Mouse (Mus musculus): ENCODE data around the gene Ifna16. TPM values are rescaled to one million over a fixed set of nuclear protein-coding genes. Genes with fewer than 3 reads are reported as not detected.

The Ifna16 gene
- polyA plus RNA-seq, 1 experiment from 2014 or later: not detected

- H3K9ac ChIP-seq (replicated peaks): no peak overlapping the region
- WGBS: 22% methylated on average over 3 of the region's 3 CpGs
- H3K27ac ChIP-seq (replicated peaks): no peak overlapping the region
- H3K4me2 ChIP-seq (replicated peaks): no peak overlapping the region
- ATAC-seq (ENCODE audit: low FRiP score, low read depth): peak; percentile 75
- H3K27me3 ChIP-seq: no peaks in the 10 kb centered on the region
- no peak overlapping the region for H3K4me3 ChIP-seq
- H3K4me1 ChIP-seq: no peaks in the 10 kb centered on the region
- no peaks in the 10 kb centered on the region for H3K36me3 ChIP-seq
- no peaks in the 10 kb centered on the region for H3K9me3 ChIP-seq
Measured at GRCm38 (mm10) chr4:88696237-88696884, 19.6 kb upstream of the Ifna16 start.

- no peak overlapping the region for H3K27ac ChIP-seq (replicated peaks)
- no peak for ATAC-seq (ENCODE audit: low FRiP score, low read depth)
- 97% methylated on average over 2 of the region's 2 CpGs for WGBS
Measured at GRCm38 (mm10) chr4:88693392-88693791, 16.7 kb upstream of the Ifna16 start.

GRCm38 (mm10) chr4:88692537-88692936, 15.8 kb upstream of the Ifna16 start:
- WGBS: 79% methylated on average over 1 of the region's 1 CpGs
- H3K36me3 ChIP-seq: no peaks in the 10 kb centered on the region
- H3K9ac ChIP-seq (replicated peaks): no peak overlapping the region
- no peaks in the 10 kb centered on the region for H3K4me1 ChIP-seq
- H3K4me3 ChIP-seq: no peak overlapping the region
- ATAC-seq (ENCODE audit: low FRiP score, low read depth): no peak
- H3K27me3 ChIP-seq: no peaks in the 10 kb centered on the region
- no peak overlapping the region for H3K4me2 ChIP-seq (replicated peaks)
- no peaks in the 10 kb centered on the region for H3K9me3 ChIP-seq
- H3K27ac ChIP-seq (replicated peaks): no peak overlapping the region

More at GRCm38 (mm10) chr4:88693392-88693791, 16.7 kb upstream of the Ifna16 start:
- Histone ChIP-seq H3K4me3 (no peak overlapping the region), H3K9me3 (no peaks in the 10 kb centered on the region), H3K27me3 (no peaks in the 10 kb centered on the region), H3K4me2 (replicated peaks) (no peak overlapping the region), H3K36me3 (no peaks in the 10 kb centered on the region), H3K9ac (replicated peaks) (no peak overlapping the region), H3K4me1 (no peaks in the 10 kb centered on the region)

- Histone ChIP-seq H3K4me3 (no peak within 1 kb of the TSS), H3K27ac (replicated peaks) (no peak within 1 kb of the TSS), H3K9ac (replicated peaks) (no peak within 1 kb of the TSS), H3K9me3 (no peaks in the 10 kb centered on the region), H3K27me3 (no peaks in the 10 kb centered on the region), H3K4me1 (no peaks in the 10 kb centered on the region), H3K36me3 (no peaks in the 10 kb centered on the region), H3K4me2 (replicated peaks) (no peak within 1 kb of the TSS)
- 72% methylated on average over 2 of the region's 2 CpGs for WGBS
- ATAC-seq (ENCODE audit: low FRiP score, low read depth): no peak
Measured at GRCm38 (mm10) chr4:88691259-88691658, 14.5 kb upstream of the Ifna16 start, which contains the start of gene Ifnab. Gene Ifnab, minus strand, starts transcription at chr4:88691359.

- no peaks in the 10 kb centered on the region for H3K36me3 ChIP-seq
- no peak for ATAC-seq (ENCODE audit: low FRiP score, low read depth)
- no peak within 1 kb of the TSS for H3K27ac ChIP-seq (replicated peaks)
- no peak within 1 kb of the TSS for H3K4me2 ChIP-seq (replicated peaks)
- no peaks in the 10 kb centered on the region for H3K4me1 ChIP-seq
- H3K9me3 ChIP-seq: no peaks in the 10 kb centered on the region
- H3K9ac ChIP-seq (replicated peaks): no peak within 1 kb of the TSS
- no peak within 1 kb of the TSS for H3K4me3 ChIP-seq
- no peaks in the 10 kb centered on the region for H3K27me3 ChIP-seq
- WGBS: 92% methylated on average over 1 of the region's 1 CpGs
Measured at GRCm38 (mm10) chr4:88683812-88684211, 7.1 kb upstream of the Ifna16 start, which contains the start of gene Ifna2. Gene Ifna2, minus strand, starts transcription at chr4:88683912.

GRCm38 (mm10) chr4:88681353-88681752, 4.6 kb upstream of the Ifna16 start:
- H3K4me3 ChIP-seq: no peak overlapping the region
- H3K4me2 ChIP-seq (replicated peaks): no peak overlapping the region
- no peak for ATAC-seq (ENCODE audit: low FRiP score, low read depth)
- H3K9me3 ChIP-seq: no peaks in the 10 kb centered on the region
- H3K36me3 ChIP-seq: no peaks in the 10 kb centered on the region
- no peak overlapping the region for H3K9ac ChIP-seq (replicated peaks)
- H3K27me3 ChIP-seq: no peaks in the 10 kb centered on the region
- no peak overlapping the region for H3K27ac ChIP-seq (replicated peaks)
- no peaks in the 10 kb centered on the region for H3K4me1 ChIP-seq
- WGBS: 85% methylated on average over 3 of the region's 3 CpGs

GRCm38 (mm10) chr4:88680362-88680761, 3.6 kb upstream of the Ifna16 start:
- Histone ChIP-seq H3K9me3 (no peaks in the 10 kb centered on the region), H3K36me3 (no peaks in the 10 kb centered on the region), H3K4me2 (replicated peaks) (no peak overlapping the region), H3K4me1 (no peaks in the 10 kb centered on the region), H3K4me3 (no peak overlapping the region), H3K27ac (replicated peaks) (no peak overlapping the region), H3K9ac (replicated peaks) (no peak overlapping the region), H3K27me3 (no peaks in the 10 kb centered on the region)
- WGBS: 53% methylated on average over 8 of the region's 8 CpGs
- no peak for ATAC-seq (ENCODE audit: low FRiP score, low read depth)

- H3K36me3 ChIP-seq: no peaks in the 10 kb centered on the region
- no peaks in the 10 kb centered on the region for H3K4me1 ChIP-seq
- 50% methylated on average over 1 of the region's 1 CpGs for WGBS
- H3K4me3 ChIP-seq: no peak overlapping the region
- H3K4me2 ChIP-seq (replicated peaks): no peak overlapping the region
- H3K9ac ChIP-seq (replicated peaks): no peak overlapping the region
- ATAC-seq (ENCODE audit: low FRiP score, low read depth): no peak
- H3K27me3 ChIP-seq: no peaks in the 10 kb centered on the region
- H3K27ac ChIP-seq (replicated peaks): no peak overlapping the region
- no peaks in the 10 kb centered on the region for H3K9me3 ChIP-seq
Measured at GRCm38 (mm10) chr4:88655461-88655860, 21.3 kb downstream of the Ifna16 start.

- 74% methylated on average over 3 of the region's 3 CpGs for WGBS
- Histone ChIP-seq H3K36me3 (no peaks in the 10 kb centered on the region), H3K27me3 (no peaks in the 10 kb centered on the region), H3K4me3 (no peak overlapping the region), H3K9ac (replicated peaks) (no peak overlapping the region), H3K4me1 (no peaks in the 10 kb centered on the region), H3K4me2 (replicated peaks) (no peak overlapping the region), H3K9me3 (no peaks in the 10 kb centered on the region), H3K27ac (replicated peaks) (no peak overlapping the region)
- no peak for ATAC-seq (ENCODE audit: low FRiP score, low read depth)
Measured at GRCm38 (mm10) chr4:88653644-88654043, 23.1 kb downstream of the Ifna16 start.

GRCm38 (mm10) chr4:88644359-88644758, 32.4 kb downstream of the Ifna16 start, which contains the start of gene Ifna13:
Gene Ifna13, minus strand, starts transcription at chr4:88644459.
- H3K27ac ChIP-seq (replicated peaks): no peak within 1 kb of the TSS
- H3K36me3 ChIP-seq: no peaks in the 10 kb centered on the region
- no peak within 1 kb of the TSS for H3K4me2 ChIP-seq (replicated peaks)
- no peaks in the 10 kb centered on the region for H3K9me3 ChIP-seq
- no peak within 1 kb of the TSS for H3K9ac ChIP-seq (replicated peaks)
- H3K4me1 ChIP-seq: no peaks in the 10 kb centered on the region
- H3K27me3 ChIP-seq: no peaks in the 10 kb centered on the region
- no peak for ATAC-seq (ENCODE audit: low FRiP score, low read depth)
- H3K4me3 ChIP-seq: no peak within 1 kb of the TSS
- 65% methylated on average over 2 of the region's 2 CpGs for WGBS

- Histone ChIP-seq H3K4me2 (replicated peaks) (no peak overlapping the region), H3K36me3 (no peaks in the 10 kb centered on the region), H3K4me3 (no peak overlapping the region), H3K9me3 (no peaks in the 10 kb centered on the region), H3K27ac (replicated peaks) (no peak overlapping the region), H3K9ac (replicated peaks) (no peak overlapping the region), H3K4me1 (no peaks in the 10 kb centered on the region), H3K27me3 (no peaks in the 10 kb centered on the region)
- 34% methylated on average over 2 of the region's 2 CpGs for WGBS
- ATAC-seq (ENCODE audit: low FRiP score, low read depth): no peak
Measured at GRCm38 (mm10) chr4:88642526-88642925, 34.2 kb downstream of the Ifna16 start.

GRCm38 (mm10) chr4:88641077-88641831, 35.5 kb downstream of the Ifna16 start:
- Histone ChIP-seq H3K9ac (replicated peaks) (no peak overlapping the region), H3K36me3 (no peaks in the 10 kb centered on the region), H3K4me3 (peak overlapping the region; percentile 25), H3K4me1 (no peaks in the 10 kb centered on the region), H3K4me2 (replicated peaks) (peak overlapping the region; percentile 38), H3K9me3 (no peaks in the 10 kb centered on the region), H3K27me3 (no peaks in the 10 kb centered on the region), H3K27ac (replicated peaks) (no peak overlapping the region)
- WGBS: 16% methylated on average over 11 of the region's 11 CpGs
- ATAC-seq (ENCODE audit: low FRiP score, low read depth): peak; percentile 95
